Mouse (Mus musculus) adipocyte (in vitro differentiated cells): ENCODE data around the gene Mapk1ip1l.

ENCODE experiments used
- DNase-seq: peaks from one replicate; pipeline ENCODE4 v3.0.0-alpha.2; 2016; ENCODE audit warnings: low spot score

Gene Mapk1ip1l

GRCm38 (mm10) chr14:47297785-47298407 is at the start of gene Mapk1ip1l:
TSS of gene Mapk1ip1l (plus strand) at chr14:47298266.
- peak; percentile 78 for DNase-seq

GRCm38 (mm10) chr14:47249839-47250238 is 48.2 kb upstream of the Mapk1ip1l start:
- peak; percentile 20 for DNase-seq

GRCm38 (mm10) chr14:47264866-47265265 is 33.2 kb upstream of the Mapk1ip1l start:
- no peak for DNase-seq

- DNase-seq: no peak
Measured at GRCm38 (mm10) chr14:47265829-47266228, 32.2 kb upstream of the Mapk1ip1l start.

GRCm38 (mm10) chr14:47269056-47269455 is 29.0 kb upstream of the Mapk1ip1l start:
- no peak for DNase-seq

GRCm38 (mm10) chr14:47269706-47270105 is 28.4 kb upstream of the Mapk1ip1l start:
- DNase-seq: no peak

GRCm38 (mm10) chr14:47273751-47274150 is 24.3 kb upstream of the Mapk1ip1l start:
- no peak for DNase-seq

GRCm38 (mm10) chr14:47275417-47275816 is 22.6 kb upstream of the Mapk1ip1l start:
- DNase-seq: no peak

GRCm38 (mm10) chr14:47276036-47276603 is 21.9 kb upstream of the Mapk1ip1l start:
- no peak for DNase-seq

GRCm38 (mm10) chr14:47276637-47277393 is 21.3 kb upstream of the Mapk1ip1l start, which contains the start of the genes Wdhd1 and Socs4:
TSS of gene Wdhd1 (minus strand) at chr14:47276857.
TSS of gene Socs4 (plus strand) at chr14:47276931.
- peak; percentile 83 for DNase-seq

GRCm38 (mm10) chr14:47279058-47279457 is 19.0 kb upstream of the Mapk1ip1l start:
- DNase-seq: no peak

- DNase-seq: no peak
Measured at GRCm38 (mm10) chr14:47281535-47281934, 16.5 kb upstream of the Mapk1ip1l start.

- no peak for DNase-seq
Measured at GRCm38 (mm10) chr14:47283568-47283967, 14.5 kb upstream of the Mapk1ip1l start.

- no peak for DNase-seq
Measured at GRCm38 (mm10) chr14:47285271-47285670, 12.8 kb upstream of the Mapk1ip1l start.

- DNase-seq: no peak
Measured at GRCm38 (mm10) chr14:47286215-47286614, 11.9 kb upstream of the Mapk1ip1l start.

- DNase-seq: no peak
Measured at GRCm38 (mm10) chr14:47287021-47287420, 11.0 kb upstream of the Mapk1ip1l start.

GRCm38 (mm10) chr14:47291772-47292171 is 6.3 kb upstream of the Mapk1ip1l start:
- no peak for DNase-seq

GRCm38 (mm10) chr14:47294136-47294535 is 3.9 kb upstream of the Mapk1ip1l start:
- DNase-seq: no peak

GRCm38 (mm10) chr14:47296232-47296631 is 1.8 kb upstream of the Mapk1ip1l start:
- DNase-seq: no peak

- no peak for DNase-seq
Measured at GRCm38 (mm10) chr14:47298408-47298792, 334 bp downstream of the Mapk1ip1l start.

- DNase-seq: peak; percentile 51
Measured at GRCm38 (mm10) chr14:47298819-47299261, 774 bp downstream of the Mapk1ip1l start.

GRCm38 (mm10) chr14:47302885-47303680 is 5.0 kb downstream of the Mapk1ip1l start:
- DNase-seq: no peak
